Mouse (Mus musculus): ENCODE measurements around the gene Dock4.

The Dock4 gene

GRCm38 (mm10) chr12:40805257-40805656 is 359.5 kb downstream of the Dock4 start:
- in situ Hi-C loops (cut with MboI; ENCODE audit: low sequenced_read_pairs): no loop called here

DNA sequence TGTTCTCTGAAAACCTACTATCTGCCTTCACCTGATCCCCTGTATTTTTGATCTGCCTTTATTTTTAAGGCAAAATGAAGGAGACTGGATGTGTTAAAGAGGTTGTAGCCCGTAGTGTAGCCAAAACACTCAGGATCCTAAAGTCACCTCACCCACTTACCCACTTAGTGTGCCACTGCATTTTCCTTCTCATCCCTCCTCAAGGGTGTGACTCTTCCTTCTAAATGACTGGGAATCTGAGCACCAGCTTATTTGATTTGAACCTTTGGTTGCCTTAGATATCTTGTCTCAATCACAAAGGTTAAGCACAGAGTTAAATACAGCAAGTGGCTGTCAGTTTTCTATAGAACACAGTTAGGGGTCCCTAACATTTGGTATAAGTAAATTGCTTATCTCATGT is 362.2 kb downstream of the Dock4 start:
- in situ Hi-C loops (cut with MboI; ENCODE audit: low sequenced_read_pairs): no loop called here

- in situ Hi-C loops (cut with MboI; ENCODE audit: low sequenced_read_pairs): no loop called here
Observed at GRCm38 (mm10) chr12:40813474-40813873, 367.7 kb downstream of the Dock4 start.

GRCm38 (mm10) chr12:40814659-40815363 is 369.1 kb downstream of the Dock4 start:
- in situ Hi-C loops (cut with MboI; ENCODE audit: low sequenced_read_pairs): no loop called here

GRCm38 (mm10) chr12:40818046-40818708 is 372.4 kb downstream of the Dock4 start:
- in situ Hi-C loops (cut with MboI; ENCODE audit: low sequenced_read_pairs): no loop called here

DNA sequence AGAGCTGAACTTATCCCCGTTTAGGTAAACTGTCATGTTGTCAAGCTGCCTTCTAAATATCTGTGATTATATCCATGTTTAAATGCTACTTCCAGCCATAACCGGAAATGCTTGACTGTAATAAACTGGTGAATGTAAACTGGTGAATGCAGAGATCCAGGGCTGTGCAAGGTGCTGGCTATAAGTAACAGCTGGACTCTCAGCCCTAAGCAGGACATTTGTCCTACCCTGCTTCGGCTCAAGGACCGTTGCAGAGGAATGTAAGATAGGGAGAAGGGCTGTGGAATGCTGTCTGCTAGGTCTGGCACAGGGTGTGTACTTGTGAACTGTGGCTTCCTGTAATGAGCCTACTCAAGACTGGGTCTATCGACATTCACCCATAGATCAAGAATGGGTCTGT is 377.9 kb downstream of the Dock4 start:
- in situ Hi-C loops (cut with MboI; ENCODE audit: low sequenced_read_pairs): no loop called here

DNA sequence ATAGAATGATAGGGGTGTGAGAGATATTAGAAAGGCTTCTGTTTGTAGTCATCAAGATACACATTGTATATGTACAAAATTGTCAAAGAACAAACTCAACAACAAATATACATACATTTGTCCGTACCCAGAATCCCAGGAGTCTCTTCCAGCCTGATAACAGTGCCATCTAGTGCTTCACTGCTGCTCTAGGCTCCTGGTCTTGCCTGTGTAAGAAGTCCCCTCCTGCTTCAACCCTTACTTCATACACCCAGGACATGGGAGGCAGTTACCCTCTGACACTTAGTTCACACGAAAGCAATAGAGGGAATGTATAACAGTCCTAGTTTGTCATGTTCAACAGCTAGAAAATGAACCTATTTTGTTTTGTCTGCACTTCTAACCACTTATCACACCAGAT is 378.5 kb downstream of the Dock4 start:
- in situ Hi-C loops (cut with MboI; ENCODE audit: low sequenced_read_pairs): no loop called here

DNA sequence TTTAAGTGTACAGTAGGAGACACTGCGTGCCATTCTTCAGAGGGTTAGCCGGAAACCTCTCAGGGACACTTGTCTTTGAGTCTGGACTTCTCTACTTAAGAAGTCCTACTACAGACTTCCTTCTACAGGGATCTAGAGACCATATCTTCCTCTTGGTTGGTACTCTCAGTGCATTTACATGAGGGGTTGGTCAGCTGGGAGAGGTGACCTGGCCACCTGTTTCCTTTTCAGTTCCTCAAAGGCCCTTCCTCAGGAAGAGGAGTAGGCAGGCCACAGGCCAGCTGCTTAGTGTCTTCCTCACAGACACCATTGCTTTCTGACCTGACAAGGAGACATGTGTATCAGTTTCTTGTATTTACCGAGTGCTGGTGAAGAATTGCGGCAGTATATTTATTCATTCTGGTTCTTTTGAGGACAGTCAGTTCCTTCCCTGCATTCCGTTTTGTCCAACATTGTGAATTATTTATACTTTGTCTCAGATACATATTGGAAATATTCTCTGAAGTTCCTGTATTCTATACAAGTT is 380.2 kb downstream of the Dock4 start:
- in situ Hi-C loops (cut with MboI; ENCODE audit: low sequenced_read_pairs): loop anchor here (5.0 to 25.0 kb wide), 4 partner anchors 569 to 1061 kb away; no protein-coding TSS in a partner anchor

DNA sequence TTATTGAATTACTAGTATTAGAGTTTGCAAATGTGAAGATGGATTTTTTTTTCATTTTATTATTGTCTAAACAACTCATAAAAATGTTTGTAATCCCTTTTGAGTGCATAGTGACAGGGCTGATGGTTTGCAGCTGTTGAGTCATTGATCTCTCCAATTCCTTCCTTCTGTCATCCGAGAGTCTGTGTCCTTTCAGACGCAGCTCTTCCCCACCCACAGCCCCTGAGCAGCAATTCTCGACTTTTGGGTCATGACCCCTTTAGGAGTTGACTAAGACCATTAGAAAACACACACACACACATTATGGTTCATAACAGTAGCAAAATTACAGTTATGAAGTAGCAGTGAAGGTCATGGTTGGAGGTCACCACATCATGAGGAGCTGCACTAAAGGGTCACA is 380.7 kb downstream of the Dock4 start:
- in situ Hi-C loops (cut with MboI; ENCODE audit: low sequenced_read_pairs): loop anchor here (5.0 to 25.0 kb wide), 4 partner anchors 569 to 1061 kb away; no protein-coding TSS in a partner anchor

DNA sequence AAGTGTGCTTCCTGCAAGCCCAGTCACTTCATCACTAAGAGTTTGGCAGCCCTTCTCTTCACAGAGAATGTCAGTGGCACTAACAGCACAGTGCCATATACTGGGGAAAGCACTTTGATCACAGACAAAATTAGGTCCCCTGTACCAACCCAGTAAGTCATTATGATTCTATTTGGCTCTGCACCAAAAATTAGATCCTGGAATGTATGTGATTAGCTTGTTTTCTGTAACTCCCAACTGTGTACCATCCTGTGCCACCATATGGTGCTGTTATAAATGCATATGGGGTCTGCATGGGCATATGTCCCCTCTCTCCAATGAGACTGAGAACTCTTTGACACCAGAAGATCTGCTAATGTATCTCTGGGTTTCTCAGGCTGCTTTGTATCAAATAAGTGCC is 382.3 kb downstream of the Dock4 start:
- in situ Hi-C loops (cut with MboI; ENCODE audit: low sequenced_read_pairs): loop anchor here (5.0 to 25.0 kb wide), 4 partner anchors 571 to 1059 kb away; no protein-coding TSS in a partner anchor

- in situ Hi-C loops (cut with MboI; ENCODE audit: low sequenced_read_pairs): loop anchor here (5.0 to 25.0 kb wide), 4 partner anchors 572 to 1058 kb away; no protein-coding TSS in a partner anchor
Observed at GRCm38 (mm10) chr12:40829269-40829668, 383.5 kb downstream of the Dock4 start.

GRCm38 (mm10) chr12:40832157-40832556 is 386.4 kb downstream of the Dock4 start:
- in situ Hi-C loops (cut with MboI; ENCODE audit: low sequenced_read_pairs): loop anchor here (25.0 kb wide), 3 partner anchors 745 to 1055 kb away; no protein-coding TSS in a partner anchor

DNA sequence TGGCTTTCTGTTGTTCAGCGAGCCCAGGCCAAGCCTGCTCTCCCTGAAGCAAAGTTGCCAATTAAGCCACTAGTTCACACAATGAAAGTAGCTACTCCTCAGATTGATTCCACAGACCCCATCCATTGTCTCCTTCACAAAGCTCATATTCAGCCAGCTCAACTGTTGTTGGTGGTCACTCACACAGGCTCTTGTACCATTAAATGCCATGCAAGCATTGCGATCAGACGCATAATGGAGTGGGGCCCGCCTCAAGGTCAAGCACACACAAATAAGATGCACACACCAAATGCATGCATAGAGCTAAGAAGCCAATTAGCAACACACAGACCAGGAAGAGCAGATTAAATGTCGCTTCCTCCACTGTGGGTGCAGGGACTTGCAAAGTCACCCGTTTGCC is 391.2 kb downstream of the Dock4 start:
- in situ Hi-C loops (cut with MboI; ENCODE audit: low sequenced_read_pairs): loop anchor here (25.0 kb wide), 3 partner anchors 750 to 1050 kb away; no protein-coding TSS in a partner anchor

DNA sequence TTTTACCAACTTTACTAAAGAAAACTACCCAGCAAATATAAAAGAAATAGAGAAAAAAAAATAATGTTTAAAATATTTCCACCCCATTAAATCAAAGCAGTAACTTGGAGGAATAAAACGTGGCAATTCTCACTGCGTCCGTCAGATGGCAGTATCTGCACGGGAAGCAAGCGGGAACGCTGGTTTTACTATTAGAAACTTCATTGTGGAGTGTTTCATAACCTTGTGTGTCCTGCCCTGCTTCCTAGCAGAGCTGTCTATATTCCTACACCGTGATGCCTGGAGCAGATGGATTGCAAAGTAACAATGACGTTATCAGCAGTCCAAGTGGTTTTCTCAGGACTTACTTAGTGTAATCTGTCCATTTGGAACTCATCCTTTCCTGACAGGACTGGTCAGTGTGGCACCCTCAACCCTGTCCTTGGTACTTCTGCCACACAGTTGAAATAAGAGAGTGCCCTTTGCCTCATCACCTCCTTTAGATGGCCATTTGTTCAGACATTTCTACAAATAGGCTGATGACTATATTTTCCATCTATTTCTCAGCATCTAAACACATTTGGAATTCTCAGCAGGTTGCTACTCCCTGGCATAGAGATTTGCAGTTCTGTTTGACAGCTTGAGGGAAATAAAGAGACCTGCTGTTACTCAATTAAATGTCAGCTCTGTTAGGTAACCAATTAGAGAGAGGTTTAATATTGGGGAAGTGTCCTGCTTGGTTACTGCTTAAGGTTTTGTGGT is 392.0 kb downstream of the Dock4 start:
- in situ Hi-C loops (cut with MboI; ENCODE audit: low sequenced_read_pairs): loop anchor here (25.0 kb wide), 3 partner anchors 750 to 1050 kb away; no protein-coding TSS in a partner anchor

DNA sequence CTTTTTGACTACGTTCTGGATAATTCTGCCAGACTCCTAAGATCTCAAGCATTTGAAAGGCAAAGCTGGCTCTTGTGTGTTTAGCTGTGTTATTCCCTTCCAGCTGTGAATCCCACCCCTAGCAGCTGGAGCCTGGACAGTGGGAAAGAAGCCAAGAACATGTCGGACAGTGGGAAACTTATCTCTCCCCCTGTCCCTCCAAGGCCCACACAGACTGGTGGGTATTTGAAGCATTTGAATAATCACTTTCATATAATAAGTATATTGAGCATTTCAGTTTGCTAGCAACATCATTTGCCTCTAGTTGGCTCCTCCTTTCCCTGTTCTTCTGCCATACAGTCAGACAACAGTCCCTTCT is 392.6 kb downstream of the Dock4 start:
- in situ Hi-C loops (cut with MboI; ENCODE audit: low sequenced_read_pairs): loop anchor here (25.0 kb wide), 3 partner anchors 751 to 1049 kb away; no protein-coding TSS in a partner anchor

DNA sequence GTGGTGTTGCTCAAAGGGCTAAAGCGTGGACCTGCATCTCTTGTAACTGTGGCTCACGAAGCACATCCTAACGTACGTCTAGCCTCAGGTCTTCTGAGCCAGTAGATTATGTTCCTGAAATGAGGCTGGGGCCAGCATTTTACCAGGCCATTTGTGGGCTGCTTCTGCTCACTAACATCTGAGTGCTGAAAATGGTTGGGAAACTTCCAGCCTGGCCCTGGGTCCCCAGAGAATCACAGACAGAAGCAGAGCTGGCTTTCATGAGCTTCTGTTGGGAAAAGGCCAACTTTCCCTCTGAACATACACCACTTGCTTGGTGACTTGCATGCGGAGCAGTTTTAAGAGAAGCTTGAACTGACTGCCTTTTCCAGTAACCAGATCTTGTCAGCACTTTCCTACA is 393.2 kb downstream of the Dock4 start:
- in situ Hi-C loops (cut with MboI; ENCODE audit: low sequenced_read_pairs): loop anchor here (25.0 kb wide), 3 partner anchors 752 to 1048 kb away; no protein-coding TSS in a partner anchor

DNA sequence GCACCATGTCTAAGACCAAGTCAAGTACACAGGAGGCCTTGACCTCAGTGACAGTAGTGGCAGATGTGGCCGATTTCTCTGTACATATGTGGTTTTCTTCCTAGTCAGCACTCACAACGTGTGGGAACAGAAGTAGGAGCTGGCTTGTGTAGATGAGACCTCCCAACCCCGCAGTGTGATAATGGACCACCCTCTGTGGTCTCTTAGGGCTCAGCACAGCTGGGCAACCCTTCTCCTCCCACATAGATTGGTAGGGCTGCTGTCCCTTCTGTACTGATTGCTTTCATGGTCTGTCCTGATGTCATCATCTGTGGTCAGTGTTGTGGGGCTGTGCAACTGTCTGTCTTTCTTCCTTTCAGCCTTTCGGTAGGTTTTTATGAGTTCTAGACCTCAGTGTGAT is 394.1 kb downstream of the Dock4 start:
- in situ Hi-C loops (cut with MboI; ENCODE audit: low sequenced_read_pairs): loop anchor here (5.0 to 25.0 kb wide), 5 partner anchors 255 to 1047 kb away; partner anchors contain the start of gene Lrrn3

DNA sequence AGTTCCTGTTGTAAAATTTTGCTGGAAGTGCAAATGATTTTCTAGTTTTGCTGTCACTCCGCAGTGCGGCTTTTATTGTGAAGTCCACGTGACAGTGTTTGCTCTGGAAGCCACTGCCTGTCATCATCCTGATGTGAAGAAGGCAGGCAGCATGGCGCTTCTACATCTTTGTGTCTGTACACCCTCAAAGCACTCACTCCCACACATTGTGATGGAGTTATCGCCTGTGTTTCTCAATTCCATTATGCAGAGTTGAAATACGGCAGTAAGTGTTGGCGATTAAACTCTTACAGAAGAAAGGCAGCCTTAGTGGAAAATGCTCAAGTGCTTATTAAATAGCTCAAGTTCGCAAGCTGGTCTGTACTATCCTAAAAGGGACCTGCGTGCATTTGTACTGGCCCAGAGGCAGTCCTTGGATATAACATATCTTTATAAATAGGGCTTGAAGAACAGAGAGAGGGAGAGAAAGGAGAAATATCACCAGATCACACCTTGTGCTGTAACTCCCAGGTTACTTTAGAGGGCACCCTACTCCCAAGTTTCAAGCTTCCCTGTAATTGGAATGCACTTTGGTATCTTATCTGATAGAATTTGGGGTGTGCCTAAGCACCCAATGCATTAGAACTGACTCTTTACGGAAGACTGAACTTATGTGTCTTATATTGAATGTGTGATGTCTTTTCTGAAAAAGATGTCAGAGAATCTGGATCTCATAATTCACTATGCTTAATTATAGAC is 396.7 kb downstream of the Dock4 start:
- in situ Hi-C loops (cut with MboI; ENCODE audit: low sequenced_read_pairs): loop anchor here (5.0 to 25.0 kb wide), 5 partner anchors 252 to 1045 kb away; partner anchors contain the start of gene Lrrn3

DNA sequence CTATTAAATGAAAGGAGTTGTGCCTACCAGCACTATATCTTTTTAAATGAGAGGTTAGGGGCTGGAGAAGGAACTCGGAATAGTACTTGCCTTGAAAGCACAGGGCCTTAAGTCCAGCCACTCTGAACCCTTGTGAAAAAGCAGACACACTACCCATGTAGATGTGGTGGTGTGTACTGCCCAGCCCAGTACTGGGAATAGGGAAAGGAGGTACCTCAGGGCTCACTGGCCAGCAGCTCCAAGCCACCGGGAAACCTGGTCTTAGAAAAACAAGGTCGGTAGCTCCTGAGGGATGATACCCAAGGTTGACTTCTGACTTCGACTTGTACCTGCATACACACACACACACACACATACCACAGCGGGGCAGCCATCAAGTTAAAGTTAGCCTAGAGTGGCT is 397.2 kb downstream of the Dock4 start:
- in situ Hi-C loops (cut with MboI; ENCODE audit: low sequenced_read_pairs): loop anchor here (5.0 to 25.0 kb wide), 5 partner anchors 252 to 1044 kb away; partner anchors contain the start of gene Lrrn3

Data from CH12F3 (cell line).